10 mouse cellular contexts compared by ENCODE assay signal in the genomic region with DNA sequence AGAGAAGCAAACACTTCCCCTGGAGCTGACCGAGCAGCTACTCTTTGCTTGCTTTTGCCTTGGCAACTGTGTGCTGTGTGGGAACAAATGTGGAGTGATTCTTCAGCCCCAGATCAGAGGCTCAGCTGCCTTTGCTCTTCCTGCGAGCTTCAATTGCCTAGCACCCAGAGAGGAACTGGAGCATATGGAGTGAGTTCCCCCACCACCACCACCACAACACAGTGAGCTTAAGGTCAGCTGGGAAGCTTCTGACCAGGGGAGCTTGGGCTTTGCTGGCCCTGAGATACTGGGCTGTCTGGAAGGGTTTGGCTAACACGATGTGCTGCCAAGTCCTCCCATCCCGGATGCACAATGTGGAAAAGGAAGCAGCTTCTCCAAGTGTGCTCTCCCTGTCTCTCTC.
A peak's percentile ranks its signal among the peaks of the same experiment; 100 is the strongest.
DNase-seq lines count a peak whose midpoint lies in the region; ATAC-seq and TF ChIP-seq lines count a peak whose summit lies in the region.
"Had no signal": no experiment of that assay in that cellular context is flagged by ENCODE, and none has a peak within 500 bp of the region (broad histone marks: within the 10 kb centered on the region; RNA-seq: fewer than 3 reads in every experiment).

No protein-coding gene starts in this region.

- no peak for ATAC-seq in heart, postnatal 0 days (ENCODE audit: insufficient read depth, low read depth)
- no peak for ATAC-seq in kidney, embryonic 16.5 days (ENCODE audit: low FRiP score, low TSS enrichment)
- no peak for ATAC-seq in forebrain, embryonic 12.5 days (ENCODE audit: low FRiP score)

- no peak overlapping the region for H3K9ac ChIP-seq in heart, postnatal 0 days (replicated peaks; ENCODE audit: low read depth, low read length)
- no peak overlapping the region for H3K9ac ChIP-seq in kidney, embryonic 16.5 days (replicated peaks; ENCODE audit: low read length)
- no peak overlapping the region for H3K9ac ChIP-seq in forebrain, embryonic 12.5 days
- H3K9ac ChIP-seq: kidney, embryonic 15.5 days had no signal

- 38% methylated on average over 4 of the region's 4 CpGs for WGBS in heart, postnatal 0 days
- WGBS in kidney, embryonic 16.5 days: 27% methylated on average over 4 of the region's 4 CpGs
- WGBS in forebrain, embryonic 12.5 days: 73% methylated on average over 4 of the region's 4 CpGs

- no peaks in the 10 kb centered on the region for H3K4me1 ChIP-seq in heart, postnatal 0 days (ENCODE audit: control insufficient read depth, insufficient read depth)
- H3K4me1 ChIP-seq in kidney, embryonic 16.5 days (ENCODE audit: insufficient read depth, low read length): no peaks in the 10 kb centered on the region
- no peaks in the 10 kb centered on the region for H3K4me1 ChIP-seq in forebrain, embryonic 12.5 days
- H3K4me1 ChIP-seq: kidney, embryonic 15.5 days had no signal

- TF ChIP-seq EP300 in heart, postnatal 0 days (IDR thresholded peaks at IDR 0.05; ENCODE audit: low read depth): no peak

- no peak overlapping the region for H3K4me3 ChIP-seq in layer of hippocampus, adult 2 months
- no peak overlapping the region for H3K4me3 ChIP-seq in heart, postnatal 0 days (ENCODE audit: low read depth, low read length)
- H3K4me3 ChIP-seq in kidney, embryonic 16.5 days (ENCODE audit: low read length): no peak overlapping the region
- H3K4me3 ChIP-seq in forebrain, embryonic 12.5 days (replicated peaks): no peak overlapping the region
- H3K4me3 ChIP-seq: kidney, embryonic 15.5 days had no signal

- no peak for TF ChIP-seq CTCF in layer of hippocampus, adult 2 months (conservative IDR thresholded peaks at IDR 0.05)
- TF ChIP-seq CTCF in heart, postnatal 0 days (IDR thresholded peaks at IDR 0.05; ENCODE audit: low read depth): no peak

- DNase-seq in layer of hippocampus, adult 2 months (ENCODE audit: low spot score in 2 of 2): no peak
- DNase-seq in layer of hippocampus, adult 9-10 months (ENCODE audit: low spot score): no peak
- DNase-seq in cerebellum, postnatal 10 days: peak; percentile 32 to 57
- DNase-seq in heart, postnatal 0 days (ENCODE audit: low spot score): peak; percentile 9
- peak; percentile 44 for DNase-seq in lung, postnatal 36 days
- DNase-seq in thymus, postnatal 14 days: no peak

- H3K27ac ChIP-seq in layer of hippocampus, adult 2 months: peak overlapping the region; percentile 37
- H3K27ac ChIP-seq in heart, postnatal 0 days (ENCODE audit: low read depth): no peak overlapping the region
- H3K27ac ChIP-seq in kidney, embryonic 16.5 days (ENCODE audit: low read length): no peak overlapping the region
- no peak overlapping the region for H3K27ac ChIP-seq in forebrain, embryonic 12.5 days
- H3K27ac ChIP-seq: kidney, embryonic 15.5 days; macrophage had no signal

- no peaks in the 10 kb centered on the region for H3K27me3 ChIP-seq in heart, postnatal 0 days (ENCODE audit: control insufficient read depth, insufficient read depth, low read length)
- no peaks in the 10 kb centered on the region for H3K27me3 ChIP-seq in kidney, embryonic 16.5 days (ENCODE audit: insufficient read depth, low read length)
- no peaks in the 10 kb centered on the region for H3K27me3 ChIP-seq in forebrain, embryonic 12.5 days
- H3K27me3 ChIP-seq: kidney, embryonic 15.5 days had no signal

- no peaks in the 10 kb centered on the region for H3K36me3 ChIP-seq in heart, postnatal 0 days (replicated peaks; ENCODE audit: control insufficient read depth, insufficient read depth, low read length)
- H3K36me3 ChIP-seq in kidney, embryonic 16.5 days (ENCODE audit: insufficient read depth, low read length): no peaks in the 10 kb centered on the region
- H3K36me3 ChIP-seq in forebrain, embryonic 12.5 days (replicated peaks): no peaks in the 10 kb centered on the region
- H3K36me3 ChIP-seq: kidney, embryonic 15.5 days had no signal

- no peak overlapping the region for H3K4me2 ChIP-seq in heart, postnatal 0 days (ENCODE audit: low read depth, low read length)
- H3K4me2 ChIP-seq in kidney, embryonic 16.5 days (replicated peaks; ENCODE audit: low read depth, low read length): no peak overlapping the region
- no peak overlapping the region for H3K4me2 ChIP-seq in forebrain, embryonic 12.5 days
- H3K4me2 ChIP-seq: kidney, embryonic 15.5 days had no signal

- no peaks in the 10 kb centered on the region for H3K9me3 ChIP-seq in heart, postnatal 0 days (replicated peaks; ENCODE audit: control insufficient read depth, low read length)
- no peaks in the 10 kb centered on the region for H3K9me3 ChIP-seq in kidney, embryonic 16.5 days (ENCODE audit: low read length)
- H3K9me3 ChIP-seq in forebrain, embryonic 12.5 days: no peaks in the 10 kb centered on the region
- H3K9me3 ChIP-seq: kidney, embryonic 15.5 days had no signal

Comparison
In these comparisons a context has a peak if more than half of its experiments do, and no peak if none do; other contexts are left out.
1. DNase-seq: peak in cerebellum, postnatal 10 days (2 of 2), heart, postnatal 0 days (single experiment) and lung, postnatal 36 days (single experiment); none in layer of hippocampus, adult 2 months (0 of 2), layer of hippocampus, adult 9-10 months (single experiment) and thymus, postnatal 14 days (single experiment).